ENCODE assay signal across 27 mouse cellular contexts in the genomic region with DNA sequence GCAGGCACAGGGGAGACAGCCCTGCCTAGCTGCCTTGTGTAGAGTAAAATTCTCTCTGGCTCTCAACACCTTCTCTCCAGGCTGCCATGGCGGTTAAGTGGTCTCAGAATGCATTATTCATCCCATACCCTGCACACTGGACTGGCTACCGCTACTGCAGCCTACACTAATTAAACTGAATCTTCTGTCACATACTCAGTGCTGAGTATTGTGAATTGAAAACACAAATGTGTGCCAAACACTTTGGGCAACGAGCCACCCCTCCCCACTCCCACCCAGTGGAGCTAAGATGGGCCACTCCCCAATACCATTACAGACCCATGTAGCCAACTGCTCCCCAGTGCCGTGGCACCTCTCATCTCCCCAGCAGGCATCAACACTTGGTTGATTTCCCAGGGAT. TPM values are rescaled to one million over a fixed set of nuclear protein-coding genes. Genes with fewer than 3 reads are reported as not detected.
DNase-seq lines count a peak whose midpoint lies in the region; ATAC-seq and TF ChIP-seq lines count a peak whose summit lies in the region.
"Had no signal": no experiment of that assay in that cellular context is flagged by ENCODE, and none has a peak within 500 bp of the region (broad histone marks: within the 10 kb centered on the region; RNA-seq: fewer than 3 reads in every experiment).

No protein-coding gene starts in this region.

- H3K27ac ChIP-seq in forebrain, embryonic 10.5 days, result no peak overlapping the region
- H3K27ac ChIP-seq in forebrain, embryonic 12.5 days, result no peak overlapping the region
- no peak overlapping the region for H3K27ac ChIP-seq in forebrain, postnatal 0 days (ENCODE audit: low read depth, low read length)
- H3K27ac ChIP-seq: embryonic facial prominence, embryonic 13.5 days; heart, embryonic 13.5 days; hindbrain, embryonic 14.5 days; layer of hippocampus, adult 2 months; limb, embryonic 12.5 days; liver, embryonic 15.5 days; midbrain, embryonic 15.5 days had no signal

- intact Hi-C loops in left cerebral cortex, postnatal 4 days (cut with DNase I), result loop anchor here (10.0 kb wide), 1 partner anchor 643 kb away; no protein-coding TSS in a partner anchor
- intact Hi-C loops in left cerebral cortex, postnatal 10 days (cut with DNase I), result loop anchor here (5.0 kb wide), 2 partner anchors 260 to 640 kb away; no protein-coding TSS in a partner anchor

- peaks cover 21% of the 10 kb centered on the region for H3K27me3 ChIP-seq in forebrain, embryonic 10.5 days (ENCODE audit: poor library complexity, severe bottlenecking)
- H3K27me3 ChIP-seq in forebrain, embryonic 12.5 days, result peaks cover 11% of the 10 kb centered on the region; the same call in 1 of the 2 replicates
- no peaks in the 10 kb centered on the region for H3K27me3 ChIP-seq in forebrain, postnatal 0 days (ENCODE audit: insufficient read depth, low read length)
- H3K27me3 ChIP-seq: midbrain, embryonic 15.5 days had no signal

- peak; percentile 12 for DNase-seq in forebrain, embryonic 10.5 days (ENCODE audit: extremely low spot score, low spot score)
- peak; percentile 51 for DNase-seq in left cerebral cortex, postnatal 4 days
- no peak for DNase-seq in left cerebral cortex, postnatal 10 days (ENCODE audit: extremely low spot score in 1 of 2, low spot score in 2 of 2)
- DNase-seq in brain, embryonic 14.5 days (ENCODE audit: low read depth), result peak; percentile 77
- no peak for DNase-seq in forebrain, postnatal 0 days
- no peak for DNase-seq in gastrocnemius, postnatal 10 days
- DNase-seq: adrenal gland, postnatal 10 days; cerebellum, adult 11 months; cerebellum, adult 9-11 months; gastrocnemius, postnatal 36 days; heart, adult 18-20 months; heart, postnatal 10 days; kidney, adult 18-20 months; kidney, postnatal 36 days; lung, embryonic 14.5 days; lung, postnatal 14 days; thymus, postnatal 25 days had no signal

- no peak for TF ChIP-seq CTCF in brain, embryonic 14.5 days (IDR thresholded peaks at IDR 0.05; ENCODE audit: borderline replicate concordance, extremely low read depth, insufficient read depth, insufficient read length)
- TF ChIP-seq CTCF in forebrain, postnatal 0 days (IDR thresholded peaks at IDR 0.05; ENCODE audit: low read depth), result no peak

- no peak for TF ChIP-seq POLR2A in brain, embryonic 14.5 days (IDR thresholded peaks at IDR 0.05; ENCODE audit: borderline replicate concordance, extremely low read depth, insufficient read depth, insufficient read length, poor library complexity, severe bottlenecking)

- H3K4me2 ChIP-seq in forebrain, embryonic 12.5 days, result no peak overlapping the region
- H3K4me2 ChIP-seq in forebrain, postnatal 0 days (ENCODE audit: low read depth), result no peak overlapping the region
- H3K4me2 ChIP-seq: embryonic facial prominence, embryonic 13.5 days; heart, embryonic 13.5 days; hindbrain, embryonic 14.5 days; limb, embryonic 12.5 days; liver, embryonic 15.5 days; lung, embryonic 14.5 days; midbrain, embryonic 15.5 days had no signal

- H3K4me3 ChIP-seq in forebrain, embryonic 10.5 days, result no peak overlapping the region
- no peak overlapping the region for H3K4me3 ChIP-seq in forebrain, embryonic 12.5 days (replicated peaks)
- no peak overlapping the region for H3K4me3 ChIP-seq in forebrain, postnatal 0 days (ENCODE audit: low read depth, low read length)
- H3K4me3 ChIP-seq: embryonic facial prominence, embryonic 13.5 days; erythroblast, embryonic 14.5 days; heart, embryonic 13.5 days; layer of hippocampus, adult 2 months; limb, embryonic 12.5 days; liver, embryonic 15.5 days; midbrain, embryonic 15.5 days had no signal

- H3K9ac ChIP-seq in forebrain, embryonic 12.5 days, result no peak overlapping the region
- no peak overlapping the region for H3K9ac ChIP-seq in forebrain, postnatal 0 days
- H3K9ac ChIP-seq: embryonic facial prominence, embryonic 13.5 days; heart, embryonic 13.5 days; hindbrain, embryonic 14.5 days; limb, embryonic 12.5 days; liver, embryonic 15.5 days; lung, embryonic 14.5 days; midbrain, embryonic 15.5 days had no signal

- ATAC-seq in forebrain, embryonic 12.5 days (ENCODE audit: low FRiP score), result no peak
- ATAC-seq in forebrain, postnatal 0 days, result 0 out of 2 replicates have a peak, but pooled peaks have one; percentile 28
- ATAC-seq: midbrain, embryonic 15.5 days had no signal

- H3K36me3 ChIP-seq in forebrain, embryonic 10.5 days (replicated peaks), result no peaks in the 10 kb centered on the region
- H3K36me3 ChIP-seq in forebrain, embryonic 12.5 days (replicated peaks), result no peaks in the 10 kb centered on the region
- no peaks in the 10 kb centered on the region for H3K36me3 ChIP-seq in forebrain, postnatal 0 days (ENCODE audit: insufficient read depth)
- H3K36me3 ChIP-seq: embryonic facial prominence, embryonic 13.5 days; G1E; heart, embryonic 13.5 days; limb, embryonic 12.5 days; liver, embryonic 15.5 days; midbrain, embryonic 15.5 days had no signal

- no peaks in the 10 kb centered on the region for H3K9me3 ChIP-seq in forebrain, embryonic 10.5 days
- no peaks in the 10 kb centered on the region for H3K9me3 ChIP-seq in forebrain, embryonic 12.5 days
- H3K9me3 ChIP-seq in forebrain, postnatal 0 days (ENCODE audit: low read length), result no peaks in the 10 kb centered on the region
- H3K9me3 ChIP-seq: embryonic facial prominence, embryonic 13.5 days; G1E; heart, embryonic 13.5 days; limb, embryonic 12.5 days; liver, embryonic 15.5 days; midbrain, embryonic 15.5 days had no signal

- peaks cover 4% of the 10 kb centered on the region for H3K4me1 ChIP-seq in forebrain, embryonic 10.5 days
- H3K4me1 ChIP-seq in forebrain, embryonic 12.5 days, result peaks cover 3% of the 10 kb centered on the region; the same call in 1 of the 2 replicates
- H3K4me1 ChIP-seq in forebrain, postnatal 0 days (ENCODE audit: insufficient read depth), result no peaks in the 10 kb centered on the region
- H3K4me1 ChIP-seq: heart, embryonic 13.5 days; liver, embryonic 15.5 days had no signal

- 77% methylated on average over 4 of the region's 4 CpGs for WGBS in forebrain, embryonic 10.5 days
- 54% methylated on average over 4 of the region's 4 CpGs for WGBS in forebrain, embryonic 12.5 days
- WGBS in forebrain, postnatal 0 days, result 16% methylated on average over 4 of the region's 4 CpGs

RNA-seq across cellular contexts. Expression of a gene that starts 44.2 kb away (rescaled TPM):
- 4.3 and 6.2 TPM in 2 replicates for polyA plus RNA-seq in forebrain, embryonic 10.5 days (2016; fragmentation: Nextera tagmentation; extraction: Ambion mirVana)
- 2.1 and 2.5 TPM in 2 replicates for polyA plus RNA-seq in forebrain, embryonic 12.5 days (2016; fragmentation: Nextera tagmentation; extraction: Ambion mirVana)
- under 1 TPM; 0.34 to 0.40 TPM for total RNA-seq in left cerebral cortex, postnatal 4 days (2021)
- under 1 TPM; 0.30 to 0.49 TPM for total RNA-seq in left cerebral cortex, postnatal 10 days (2021)
- polyA plus RNA-seq in brain, embryonic 14.5 days (2012; rRNA removed), result 1.00 and 1.7 TPM in 2 replicates
- 0.38 and 0.81 TPM in 2 replicates for total RNA-seq in forebrain, postnatal 0 days (2014; rRNA removed)
- 0.35 and 0.44 TPM in 2 replicates for polyA plus RNA-seq in forebrain, postnatal 0 days (2015; fragmentation: Nextera tagmentation; extraction: Ambion mirVana)
- under 1 TPM; 0.20 to 0.66 TPM for total RNA-seq in gastrocnemius, postnatal 10 days (2021)
- total RNA-seq: gastrocnemius, postnatal 36 days had no signal
- polyA plus RNA-seq: G1E had no signal

RNA-seq across cellular contexts. Expression of a gene that starts 57.0 kb away (rescaled TPM):
- polyA plus RNA-seq in forebrain, embryonic 10.5 days (2016; fragmentation: Nextera tagmentation; extraction: Ambion mirVana), result 4.1 and 4.4 TPM in 2 replicates
- polyA plus RNA-seq in forebrain, embryonic 12.5 days (2016; fragmentation: Nextera tagmentation; extraction: Ambion mirVana), result 6.0 and 6.1 TPM in 2 replicates
- total RNA-seq in left cerebral cortex, postnatal 4 days (2021), result 10 to 100 TPM; 44.9 TPM
- total RNA-seq in left cerebral cortex, postnatal 10 days (2021), result 10 to 100 TPM; 43.6 to 45.7 TPM
- 6.1 and 8.5 TPM in 2 replicates for polyA plus RNA-seq in brain, embryonic 14.5 days (2012; rRNA removed)
- 20.2 and 22.1 TPM in 2 replicates for total RNA-seq in forebrain, postnatal 0 days (2014; rRNA removed)
- 3.2 and 5.3 TPM in 2 replicates for polyA plus RNA-seq in forebrain, postnatal 0 days (2015; fragmentation: Nextera tagmentation; extraction: Ambion mirVana)
- total RNA-seq in gastrocnemius, postnatal 10 days (2021), result 10 to 100 TPM; 41.4 to 42.8 TPM

Comparison
In these comparisons a context has a peak if more than half of its experiments do, and no peak if none do; other contexts are left out.
1. DNase-seq: peak in forebrain, embryonic 10.5 days (single experiment), left cerebral cortex, postnatal 4 days (single experiment) and brain, embryonic 14.5 days (single experiment); none in left cerebral cortex, postnatal 10 days (0 of 2), forebrain, postnatal 0 days (single experiment) and gastrocnemius, postnatal 10 days (single experiment).